Mouse (Mus musculus) ovary, postnatal 10 days (tissue): ENCODE results near the gene N4bp2l2.
"Not testable (repeated sequence)": the region's sequence is repeated elsewhere in the genome, so short reads cannot be mapped to it uniquely, and the experiment has no call there.

Experiments
- DNase-seq: peaks from one replicate; pipeline ENCODE4 v3.0.0; 2022; ENCODE audit warnings: low spot score

Gene N4bp2l2

GRCm38 (mm10) chr5:150643390-150643789, 22.6 kb downstream of the N4bp2l2 start:
- not testable (repeated sequence) for DNase-seq

- no peak for DNase-seq
These were observed 24.5 kb downstream of the N4bp2l2 start for GRCm38 (mm10) chr5:150641440-150641839.

GRCm38 (mm10) chr5:150629692-150630091, 36.3 kb downstream of the N4bp2l2 start:
- DNase-seq: no peak

GRCm38 (mm10) chr5:150629272-150629671, 36.7 kb downstream of the N4bp2l2 start:
- DNase-seq: no peak

GRCm38 (mm10) chr5:150625528-150625927, 40.5 kb downstream of the N4bp2l2 start:
- no peak for DNase-seq

GRCm38 (mm10) chr5:150622792-150623191, 43.2 kb downstream of the N4bp2l2 start:
- DNase-seq: no peak

- DNase-seq: no peak
These were observed 44.4 kb downstream of the N4bp2l2 start for GRCm38 (mm10) chr5:150621592-150621991.

- DNase-seq: no peak
These were observed 45.3 kb downstream of the N4bp2l2 start for GRCm38 (mm10) chr5:150620588-150621135.

- DNase-seq: no peak
These were observed 47.2 kb downstream of the N4bp2l2 start for GRCm38 (mm10) chr5:150618599-150619355.

GRCm38 (mm10) chr5:150616731-150617130, 49.3 kb downstream of the N4bp2l2 start:
- DNase-seq: no peak

- no peak for DNase-seq
These were observed 49.8 kb downstream of the N4bp2l2 start for GRCm38 (mm10) chr5:150616216-150616615.

- no peak for DNase-seq
These were observed 51.9 kb downstream of the N4bp2l2 start for GRCm38 (mm10) chr5:150614054-150614453.

- DNase-seq: no peak
These were observed 54.3 kb downstream of the N4bp2l2 start for GRCm38 (mm10) chr5:150611697-150612096.

GRCm38 (mm10) chr5:150611136-150611535, 54.8 kb downstream of the N4bp2l2 start:
- DNase-seq: no peak

GRCm38 (mm10) chr5:150607631-150608030, 58.4 kb downstream of the N4bp2l2 start:
- DNase-seq: no peak

- DNase-seq: no peak
These were observed 59.9 kb downstream of the N4bp2l2 start for GRCm38 (mm10) chr5:150606131-150606530.

GRCm38 (mm10) chr5:150601441-150602230, 64.3 kb downstream of the N4bp2l2 start:
- DNase-seq: no peak

GRCm38 (mm10) chr5:150600554-150601440, 65.2 kb downstream of the N4bp2l2 start:
- no peak for DNase-seq

GRCm38 (mm10) chr5:150599301-150600294, 66.4 kb downstream of the N4bp2l2 start:
- DNase-seq: no peak
